Mouse (Mus musculus): ENCODE measurements around the gene Parp11. TPM values are rescaled to one million over a fixed set of nuclear protein-coding genes. Genes with fewer than 3 reads are reported as not detected.

The Parp11 gene
- polyA plus RNA-seq, 1 experiment from 2014 or later, result 39.0 TPM

DNA sequence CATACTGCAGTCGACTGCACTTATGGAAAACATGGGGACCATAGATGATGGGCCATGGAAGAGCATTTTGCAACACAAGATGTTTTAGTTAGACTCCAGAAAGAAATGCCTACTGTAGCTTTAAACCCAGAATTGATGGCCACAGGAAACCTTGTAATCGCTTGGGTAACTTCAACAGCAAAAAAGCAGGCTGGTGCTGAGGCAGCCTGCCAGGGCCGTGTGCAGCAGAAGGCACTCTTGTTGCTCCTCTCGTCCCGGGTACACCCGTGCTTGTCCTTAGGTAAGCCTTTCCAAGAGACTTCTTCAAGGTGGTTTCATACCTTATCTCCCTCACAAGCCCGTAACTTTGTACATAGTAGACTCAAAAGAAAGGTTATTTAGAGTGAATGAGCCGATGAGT, 74.5 kb downstream of the Parp11 start:
- WGBS, result 81% methylated on average over 8 of the region's 8 CpGs

GRCm38 (mm10) chr6:127522326-127522725, 75.7 kb downstream of the Parp11 start:
- no peak for DNase-seq (ENCODE audit: low spot score)
- WGBS, result 80% methylated on average over 9 of the region's 9 CpGs
- no peaks in the 10 kb centered on the region for H3K9me3 ChIP-seq (replicated peaks)

More for the DNA sequence above, 74.5 kb downstream of the Parp11 start:
- H3K27ac ChIP-seq (replicated peaks), result no peak overlapping the region
- DNase-seq (ENCODE audit: low spot score), result no peak
- no peaks in the 10 kb centered on the region for H3K36me3 ChIP-seq
- H3K4me1 ChIP-seq, result no peaks in the 10 kb centered on the region
- H3K4me3 ChIP-seq, result no peak overlapping the region
- H3K27me3 ChIP-seq (ENCODE audit: low read depth, poor library complexity, severe bottlenecking), result 0 out of 2 replicates have a peak, but pooled peaks cover 5% of the 10 kb centered on the region
- no peaks in the 10 kb centered on the region for H3K9me3 ChIP-seq (replicated peaks)

GRCm38 (mm10) chr6:127524442-127524841, 77.8 kb downstream of the Parp11 start:
- no peaks in the 10 kb centered on the region for H3K4me1 ChIP-seq
- no peaks in the 10 kb centered on the region for H3K9me3 ChIP-seq (replicated peaks)
- DNase-seq (ENCODE audit: low spot score), result peak; percentile 70
- WGBS, result 38% methylated on average over 8 of the region's 8 CpGs
- H3K4me3 ChIP-seq, result no peak overlapping the region
- H3K27ac ChIP-seq (replicated peaks), result no peak overlapping the region
- 0 out of 2 replicates have a peak, but pooled peaks cover 5% of the 10 kb centered on the region for H3K27me3 ChIP-seq (ENCODE audit: low read depth, poor library complexity, severe bottlenecking)
- no peaks in the 10 kb centered on the region for H3K36me3 ChIP-seq

More at GRCm38 (mm10) chr6:127522326-127522725, 75.7 kb downstream of the Parp11 start:
- H3K27ac ChIP-seq (replicated peaks), result no peak overlapping the region
- no peak overlapping the region for H3K4me3 ChIP-seq
- H3K36me3 ChIP-seq, result no peaks in the 10 kb centered on the region
- H3K4me1 ChIP-seq, result no peaks in the 10 kb centered on the region
- H3K27me3 ChIP-seq (ENCODE audit: low read depth, poor library complexity, severe bottlenecking), result 0 out of 2 replicates have a peak, but pooled peaks cover 5% of the 10 kb centered on the region

DNA sequence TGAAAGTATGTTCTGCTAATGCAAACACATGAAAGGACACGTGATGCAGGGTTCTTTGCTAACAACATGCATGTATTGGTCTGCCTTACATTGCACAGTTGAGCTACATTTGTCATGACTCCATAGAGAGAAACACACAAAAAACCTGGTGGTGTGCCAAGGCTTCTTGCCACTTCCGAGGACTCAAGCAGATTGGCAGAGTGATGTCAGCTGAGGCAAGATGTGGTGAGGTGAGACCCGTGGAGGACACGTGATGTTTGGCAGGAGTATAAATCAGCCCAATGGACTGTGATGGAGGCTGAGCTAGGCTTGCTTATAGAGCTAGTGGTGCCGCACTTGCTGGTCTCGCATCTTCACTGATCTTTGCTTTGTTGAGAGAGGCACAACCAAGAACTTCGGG, 82.0 kb downstream of the Parp11 start:
- DNase-seq (ENCODE audit: low spot score), result no peak
- no peaks in the 10 kb centered on the region for H3K9me3 ChIP-seq (replicated peaks)
- no peaks in the 10 kb centered on the region; the same call in 1 of the 2 replicates for H3K27me3 ChIP-seq (ENCODE audit: low read depth, poor library complexity, severe bottlenecking)
- no peaks in the 10 kb centered on the region for H3K36me3 ChIP-seq
- H3K27ac ChIP-seq (replicated peaks), result no peak overlapping the region
- WGBS, result 91% methylated on average over 7 of the region's 7 CpGs
- no peak overlapping the region for H3K4me3 ChIP-seq
- H3K4me1 ChIP-seq, result no peaks in the 10 kb centered on the region

DNA sequence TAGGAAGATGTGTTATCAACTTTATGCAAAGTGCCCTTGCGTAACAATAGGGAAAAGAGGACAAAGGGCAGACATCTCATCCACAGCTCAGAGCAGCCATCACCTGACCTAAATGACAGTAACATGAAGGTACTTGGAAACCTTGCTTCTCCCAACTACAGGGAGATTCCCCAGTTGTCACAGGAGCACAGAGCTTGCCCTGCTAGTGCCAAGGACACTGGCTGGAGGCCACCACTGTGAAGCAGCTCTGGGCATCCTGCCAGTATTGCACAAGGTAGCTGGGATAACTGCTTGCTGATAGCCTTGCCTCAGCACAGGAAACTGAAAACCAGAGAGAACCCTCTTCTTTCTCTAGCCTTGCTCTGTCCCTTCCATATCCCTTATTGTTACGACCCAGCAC, 82.8 kb downstream of the Parp11 start:
- Histone ChIP-seq H3K4me3 (no peak overlapping the region), H3K4me1 (no peaks in the 10 kb centered on the region), H3K27me3 (ENCODE audit: low read depth, poor library complexity, severe bottlenecking) (no peaks in the 10 kb centered on the region; the same call in 1 of the 2 replicates), H3K27ac (replicated peaks) (no peak overlapping the region; the same call in 1 of the 2 replicates), H3K9me3 (replicated peaks) (no peaks in the 10 kb centered on the region), H3K36me3 (no peaks in the 10 kb centered on the region)
- WGBS, result 90% methylated on average over 2 of the region's 2 CpGs
- DNase-seq (ENCODE audit: low spot score), result no peak

GRCm38 (mm10) chr6:127530206-127530605, 83.6 kb downstream of the Parp11 start:
- H3K36me3 ChIP-seq, result no peaks in the 10 kb centered on the region
- WGBS, result 83% methylated on average over 3 of the region's 3 CpGs
- H3K9me3 ChIP-seq (replicated peaks), result no peaks in the 10 kb centered on the region
- no peaks in the 10 kb centered on the region for H3K4me1 ChIP-seq
- DNase-seq (ENCODE audit: low spot score), result no peak
- H3K4me3 ChIP-seq, result no peak overlapping the region
- H3K27me3 ChIP-seq (ENCODE audit: low read depth, poor library complexity, severe bottlenecking), result no peaks in the 10 kb centered on the region; the same call in 1 of the 2 replicates
- no peak overlapping the region for H3K27ac ChIP-seq (replicated peaks)

DNA sequence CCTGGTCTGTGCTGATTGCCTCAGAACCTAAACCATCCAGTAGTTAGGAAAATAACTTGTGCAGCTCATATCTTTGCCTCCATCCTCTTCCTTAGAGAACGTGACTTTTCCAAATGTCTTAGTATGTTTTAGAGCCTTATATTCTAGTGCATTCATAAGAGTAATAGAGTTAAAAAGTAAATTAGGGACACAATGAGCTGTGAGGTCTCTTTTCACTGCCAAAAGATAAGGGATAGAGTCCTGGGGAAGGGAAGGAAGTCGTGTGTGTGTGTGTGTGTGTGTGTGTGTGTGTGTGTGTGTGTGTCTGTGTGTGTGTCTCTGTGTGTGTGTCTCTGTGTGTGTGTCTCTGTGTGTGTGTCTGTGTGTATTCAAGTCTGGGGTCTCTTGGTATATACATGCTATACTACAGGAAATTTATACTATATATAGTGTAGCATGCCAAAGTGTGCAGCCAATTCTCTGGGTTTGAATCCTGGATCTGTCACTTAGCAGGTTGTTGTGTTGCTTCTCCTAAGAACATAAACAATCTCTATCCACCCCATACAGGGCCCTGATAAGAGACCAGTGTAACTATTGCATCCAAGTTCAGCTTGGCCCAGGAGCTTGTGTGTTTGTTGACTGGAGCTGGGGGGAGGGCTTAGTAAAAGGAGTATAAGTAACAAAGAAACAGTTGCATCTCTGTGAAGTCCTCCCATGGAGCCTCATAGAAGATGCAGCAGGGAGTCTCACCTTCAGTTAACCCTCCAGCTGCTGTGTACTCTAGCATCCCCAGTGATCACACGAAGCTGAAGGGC, 85.0 kb downstream of the Parp11 start:
- Histone ChIP-seq H3K4me3 (no peak overlapping the region), H3K27ac (replicated peaks) (no peak overlapping the region), H3K9me3 (replicated peaks) (no peaks in the 10 kb centered on the region), H3K4me1 (no peaks in the 10 kb centered on the region), H3K36me3 (no peaks in the 10 kb centered on the region), H3K27me3 (ENCODE audit: low read depth, poor library complexity, severe bottlenecking) (no peaks in the 10 kb centered on the region; the same call in 1 of the 2 replicates)
- DNase-seq (ENCODE audit: low spot score), result no peak
- 51% methylated on average over 3 of the region's 3 CpGs for WGBS

- Histone ChIP-seq H3K36me3 (no peaks in the 10 kb centered on the region), H3K4me3 (no peak overlapping the region), H3K27ac (replicated peaks) (no peak overlapping the region), H3K9me3 (replicated peaks) (no peaks in the 10 kb centered on the region), H3K4me1 (no peaks in the 10 kb centered on the region), H3K27me3 (ENCODE audit: low read depth, poor library complexity, severe bottlenecking) (no peaks in the 10 kb centered on the region; the same call in 1 of the 2 replicates)
- no peak for DNase-seq (ENCODE audit: low spot score)
- 92% methylated on average over 5 of the region's 5 CpGs for WGBS
These were observed 85.7 kb downstream of the Parp11 start for GRCm38 (mm10) chr6:127532304-127532703.

GRCm38 (mm10) chr6:127533766-127534165, 87.1 kb downstream of the Parp11 start:
- 84% methylated on average over 5 of the region's 5 CpGs for WGBS
- Histone ChIP-seq H3K4me3 (no peak overlapping the region), H3K36me3 (no peaks in the 10 kb centered on the region), H3K27ac (replicated peaks) (no peak overlapping the region), H3K9me3 (replicated peaks) (no peaks in the 10 kb centered on the region), H3K27me3 (ENCODE audit: low read depth, poor library complexity, severe bottlenecking) (no peaks in the 10 kb centered on the region; the same call in 1 of the 2 replicates), H3K4me1 (no peaks in the 10 kb centered on the region)
- DNase-seq (ENCODE audit: low spot score), result no peak

DNA sequence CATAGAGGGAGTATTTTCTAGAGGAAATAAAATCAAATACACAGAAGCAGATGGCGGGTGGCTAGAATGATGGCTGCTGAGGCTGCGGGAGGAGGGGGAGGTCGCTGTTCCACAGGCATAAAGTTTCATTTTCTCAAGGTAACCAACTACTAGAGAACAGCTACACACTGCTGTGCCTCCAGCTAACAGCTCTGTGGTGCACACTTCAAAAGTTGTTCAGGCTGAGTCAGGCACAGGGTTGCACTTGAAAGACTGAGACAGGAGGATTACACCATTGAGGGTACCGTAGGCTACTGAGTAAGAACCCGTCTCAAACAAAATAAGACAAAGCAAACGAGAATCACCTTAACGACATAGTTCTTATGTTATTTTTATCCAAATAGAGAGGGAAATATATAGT, 90.4 kb downstream of the Parp11 start:
- Histone ChIP-seq H3K36me3 (no peaks in the 10 kb centered on the region), H3K4me1 (peaks cover under 1% of the 10 kb centered on the region; the same call in 1 of the 2 replicates)
- 85% methylated on average over 7 of the region's 7 CpGs for WGBS

GRCm38 (mm10) chr6:127538118-127538517, 91.5 kb downstream of the Parp11 start:
- H3K4me3 ChIP-seq, result no peak overlapping the region
- H3K9me3 ChIP-seq (replicated peaks), result no peaks in the 10 kb centered on the region
- no peaks in the 10 kb centered on the region for H3K36me3 ChIP-seq
- H3K27me3 ChIP-seq (ENCODE audit: low read depth, poor library complexity, severe bottlenecking), result peaks cover 13% of the 10 kb centered on the region
- H3K4me1 ChIP-seq, result peaks cover 4% of the 10 kb centered on the region; the same call in 1 of the 2 replicates
- 81% methylated on average over 2 of the region's 2 CpGs for WGBS
- no peak for DNase-seq (ENCODE audit: low spot score)
- no peak overlapping the region for H3K27ac ChIP-seq (replicated peaks)

More for the DNA sequence above, 90.4 kb downstream of the Parp11 start:
- Histone ChIP-seq H3K4me3 (no peak overlapping the region), H3K9me3 (replicated peaks) (no peaks in the 10 kb centered on the region), H3K27ac (replicated peaks) (no peak overlapping the region), H3K27me3 (ENCODE audit: low read depth, poor library complexity, severe bottlenecking) (peaks cover 8% of the 10 kb centered on the region)
- DNase-seq (ENCODE audit: low spot score), result no peak

- no peak overlapping the region for H3K4me3 ChIP-seq
- no peaks in the 10 kb centered on the region for H3K36me3 ChIP-seq
- 89% methylated on average over 4 of the region's 4 CpGs for WGBS
- no peak for DNase-seq (ENCODE audit: low spot score)
- no peak overlapping the region for H3K27ac ChIP-seq (replicated peaks)
- peaks cover 4% of the 10 kb centered on the region; the same call in 1 of the 2 replicates for H3K4me1 ChIP-seq
- H3K27me3 ChIP-seq (ENCODE audit: low read depth, poor library complexity, severe bottlenecking), result peaks cover 13% of the 10 kb centered on the region
- no peaks in the 10 kb centered on the region for H3K9me3 ChIP-seq (replicated peaks)
These were observed 92.6 kb downstream of the Parp11 start for GRCm38 (mm10) chr6:127539226-127539625.

DNA sequence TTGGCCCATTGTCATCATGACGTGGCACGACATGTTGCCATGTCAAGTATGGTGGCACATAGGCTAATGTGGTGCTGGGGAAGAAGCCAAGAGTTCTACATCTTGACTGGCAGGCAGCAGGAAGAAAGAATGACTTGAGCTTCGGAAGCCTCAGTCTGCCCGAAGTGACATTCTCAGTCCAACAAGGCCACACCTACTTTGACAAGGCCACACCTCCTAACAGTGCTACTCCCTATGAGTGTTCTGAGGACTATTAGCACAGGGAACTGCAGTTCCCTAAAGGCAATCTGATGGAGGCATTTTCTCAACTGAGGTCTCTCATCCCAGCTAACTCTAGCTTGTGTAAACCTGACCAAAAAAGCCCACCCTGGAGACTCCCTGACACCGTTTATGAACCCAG, 93.0 kb downstream of the Parp11 start:
- H3K36me3 ChIP-seq, result no peaks in the 10 kb centered on the region
- H3K27me3 ChIP-seq (ENCODE audit: low read depth, poor library complexity, severe bottlenecking), result peaks cover 13% of the 10 kb centered on the region
- no peak overlapping the region for H3K27ac ChIP-seq (replicated peaks)
- no peak overlapping the region for H3K4me3 ChIP-seq
- 79% methylated on average over 5 of the region's 5 CpGs for WGBS
- H3K9me3 ChIP-seq (replicated peaks), result no peaks in the 10 kb centered on the region
- DNase-seq (ENCODE audit: low spot score), result no peak
- peaks cover 4% of the 10 kb centered on the region; the same call in 1 of the 2 replicates for H3K4me1 ChIP-seq

Measured in midbrain, embryonic 10.5 days (tissue).